ENCODE assay signal across 8 mouse cellular contexts in genomic region chr11:120281197-120281596, GRCm38 (mm10). TPM values are rescaled to one million over a fixed set of nuclear protein-coding genes. Genes with fewer than 3 reads are reported as not detected.
DNase-seq lines count a peak whose midpoint lies in the region; ATAC-seq and TF ChIP-seq lines count a peak whose summit lies in the region.

No protein-coding gene starts in this region.

- H3K36me3 ChIP-seq in neural tube, embryonic 11.5 days (ENCODE audit: control insufficient read depth, insufficient read depth, low read length): peaks cover 50% of the 10 kb centered on the region
- H3K36me3 ChIP-seq in hindbrain, embryonic 11.5 days (ENCODE audit: control insufficient read depth, insufficient read depth, low read length): peaks cover 30% of the 10 kb centered on the region
- H3K36me3 ChIP-seq in limb, embryonic 14.5 days (ENCODE audit: control insufficient read depth, insufficient read depth, low read length): peaks cover 97% of the 10 kb centered on the region
- H3K36me3 ChIP-seq in stomach, postnatal 0 days (ENCODE audit: control insufficient read depth, insufficient read depth, low read length): peaks cover 26% of the 10 kb centered on the region

- H3K4me2 ChIP-seq in neural tube, embryonic 11.5 days (ENCODE audit: low read depth): no peak overlapping the region
- H3K4me2 ChIP-seq in hindbrain, embryonic 11.5 days (replicated peaks; ENCODE audit: low read depth, low read length): no peak overlapping the region
- H3K4me2 ChIP-seq in limb, embryonic 14.5 days (replicated peaks; ENCODE audit: low read depth, low read length, severe bottlenecking): no peak overlapping the region
- H3K4me2 ChIP-seq in stomach, postnatal 0 days (replicated peaks; ENCODE audit: low read depth): no peak overlapping the region

- peaks cover 18% of the 10 kb centered on the region for H3K4me1 ChIP-seq in neural tube, embryonic 11.5 days (ENCODE audit: control insufficient read depth, insufficient read depth, low read length)
- peaks cover 11% of the 10 kb centered on the region for H3K4me1 ChIP-seq in hindbrain, embryonic 11.5 days (replicated peaks; ENCODE audit: control insufficient read depth, insufficient read depth, low read length)
- no peaks in the 10 kb centered on the region for H3K4me1 ChIP-seq in limb, embryonic 14.5 days (ENCODE audit: control insufficient read depth, insufficient read depth, low read length)
- no peaks in the 10 kb centered on the region for H3K4me1 ChIP-seq in stomach, postnatal 0 days (replicated peaks; ENCODE audit: control insufficient read depth, insufficient read depth)

- TF ChIP-seq POLR2A in limb, embryonic 14.5 days (IDR thresholded peaks at IDR 0.05; ENCODE audit: borderline replicate concordance, extremely low read depth, insufficient read depth, insufficient read length): no peak

- H3K9ac ChIP-seq in neural tube, embryonic 11.5 days (ENCODE audit: low read length): peak overlapping the region; percentile 7; the same call in 1 of the 2 replicates
- H3K9ac ChIP-seq in hindbrain, embryonic 11.5 days (ENCODE audit: low read depth, low read length): no peak overlapping the region
- no peak overlapping the region for H3K9ac ChIP-seq in limb, embryonic 14.5 days (ENCODE audit: low read depth, low read length, severe bottlenecking)
- H3K9ac ChIP-seq in stomach, postnatal 0 days (ENCODE audit: low read length): no peak overlapping the region

- TF ChIP-seq EP300 in stomach, postnatal 0 days (optimal IDR thresholded peaks at IDR 0.05): no peak

- 68% methylated on average over 3 of the region's 3 CpGs for WGBS in neural tube, embryonic 11.5 days
- WGBS in hindbrain, embryonic 11.5 days: 79% methylated on average over 3 of the region's 3 CpGs
- WGBS in limb, embryonic 14.5 days: 57% methylated on average over 3 of the region's 3 CpGs
- WGBS in stomach, postnatal 0 days: 82% methylated on average over 3 of the region's 3 CpGs

- no peak overlapping the region for H3K4me3 ChIP-seq in neural tube, embryonic 11.5 days (ENCODE audit: low read depth, low read length)
- no peak overlapping the region for H3K4me3 ChIP-seq in hindbrain, embryonic 11.5 days (ENCODE audit: low read depth, low read length)
- no peak overlapping the region for H3K4me3 ChIP-seq in limb, embryonic 14.5 days (replicated peaks; ENCODE audit: low read length)
- H3K4me3 ChIP-seq in stomach, postnatal 0 days (ENCODE audit: low read depth, low read length): no peak overlapping the region

- ATAC-seq in neural tube, embryonic 11.5 days (ENCODE audit: insufficient read depth, low FRiP score, low TSS enrichment): no peak
- ATAC-seq in hindbrain, embryonic 11.5 days (ENCODE audit: low FRiP score): no peak
- ATAC-seq in limb, embryonic 14.5 days (ENCODE audit: low FRiP score, low read depth): no peak
- no peak for ATAC-seq in stomach, postnatal 0 days (ENCODE audit: low FRiP score, low TSS enrichment)

- H3K9me3 ChIP-seq in neural tube, embryonic 11.5 days (ENCODE audit: control insufficient read depth, low read length): no peaks in the 10 kb centered on the region
- no peaks in the 10 kb centered on the region for H3K9me3 ChIP-seq in hindbrain, embryonic 11.5 days (ENCODE audit: control insufficient read depth, low read length)
- H3K9me3 ChIP-seq in limb, embryonic 14.5 days (ENCODE audit: control insufficient read depth, low read length): no peaks in the 10 kb centered on the region
- no peaks in the 10 kb centered on the region for H3K9me3 ChIP-seq in stomach, postnatal 0 days (ENCODE audit: control insufficient read depth, low read length)

- H3K27ac ChIP-seq in neural tube, embryonic 11.5 days (ENCODE audit: low read depth, low read length): peak overlapping the region; percentile 76
- H3K27ac ChIP-seq in hindbrain, embryonic 11.5 days (ENCODE audit: low read depth, low read length): peak overlapping the region; percentile 73
- 0 out of 2 replicates have a peak overlapping the region, but pooled peaks have one; percentile 26 for H3K27ac ChIP-seq in limb, embryonic 14.5 days (replicated peaks; ENCODE audit: low read depth, low read length)
- 0 out of 2 replicates have a peak overlapping the region, but pooled peaks have one; percentile 13 for H3K27ac ChIP-seq in stomach, postnatal 0 days (replicated peaks)

- no peaks in the 10 kb centered on the region for H3K27me3 ChIP-seq in neural tube, embryonic 11.5 days (ENCODE audit: control insufficient read depth, insufficient read depth, low read length)
- H3K27me3 ChIP-seq in hindbrain, embryonic 11.5 days (ENCODE audit: control insufficient read depth, insufficient read depth, low read length): no peaks in the 10 kb centered on the region
- no peaks in the 10 kb centered on the region for H3K27me3 ChIP-seq in limb, embryonic 14.5 days (ENCODE audit: control insufficient read depth, insufficient read depth, low read length)
- no peaks in the 10 kb centered on the region for H3K27me3 ChIP-seq in stomach, postnatal 0 days (ENCODE audit: control insufficient read depth, insufficient read depth, low read length)

- no peak for TF ChIP-seq CTCF in stomach, postnatal 0 days (IDR thresholded peaks at IDR 0.05; ENCODE audit: low read depth)

- no peak for DNase-seq in neural tube, embryonic 11.5 days (ENCODE audit: low spot score)
- no peak for DNase-seq in neural tube, embryonic 10.5 days (ENCODE audit: extremely low spot score, low spot score)
- no peak for DNase-seq in hindbrain, embryonic 11.5 days (ENCODE audit: low spot score)
- no peak for DNase-seq in limb, embryonic 14.5 days (ENCODE audit: low spot score)
- no peak for DNase-seq in stomach, postnatal 0 days (ENCODE audit: low spot score)
- DNase-seq in thymus, postnatal 10 days (ENCODE audit: low spot score in 2 of 2): no peak
- DNase-seq in testis, postnatal 14 days (ENCODE audit: low spot score): no peak
- no peak for DNase-seq in left cerebral cortex, adult 18-20 months (ENCODE audit: low spot score in 2 of 2)

RNA-seq across cellular contexts. Expression of gene Bahcc1, which starts 48.5 kb away (rescaled TPM):
- polyA plus RNA-seq in neural tube, embryonic 11.5 days (2014; fragmentation: Nextera tagmentation; extraction: Ambion mirVana): 19.7 and 22.7 TPM in 2 replicates
- polyA plus RNA-seq in hindbrain, embryonic 11.5 days (2014; fragmentation: Nextera tagmentation; extraction: Ambion mirVana): 18.1 and 23.1 TPM in 2 replicates
- 22.9 and 28.3 TPM in 2 replicates for polyA plus RNA-seq in limb, embryonic 14.5 days (2012; rRNA removed)
- 14.0 and 14.9 TPM in 2 replicates for polyA plus RNA-seq in limb, embryonic 14.5 days (2014; fragmentation: Nextera tagmentation; extraction: Ambion mirVana)
- 2.7 and 2.9 TPM in 2 replicates for polyA plus RNA-seq in stomach, postnatal 0 days (2015; fragmentation: Nextera tagmentation; extraction: Ambion mirVana)
- total RNA-seq in left cerebral cortex, adult 18-20 months (2021): 10 to 100 TPM; 18.8 to 19.0 TPM

Comparison
In these comparisons a context has a peak if more than half of its experiments do, and no peak if none do; other contexts are left out.
1. H3K27ac ChIP-seq: peak in every context shown above with its lines; median percentile 76 in neural tube, embryonic 11.5 days; 73 in hindbrain, embryonic 11.5 days; 26 in limb, embryonic 14.5 days; 13 in stomach, postnatal 0 days.